ENCODE assay signal across 19 mouse cellular contexts in the genomic region with DNA sequence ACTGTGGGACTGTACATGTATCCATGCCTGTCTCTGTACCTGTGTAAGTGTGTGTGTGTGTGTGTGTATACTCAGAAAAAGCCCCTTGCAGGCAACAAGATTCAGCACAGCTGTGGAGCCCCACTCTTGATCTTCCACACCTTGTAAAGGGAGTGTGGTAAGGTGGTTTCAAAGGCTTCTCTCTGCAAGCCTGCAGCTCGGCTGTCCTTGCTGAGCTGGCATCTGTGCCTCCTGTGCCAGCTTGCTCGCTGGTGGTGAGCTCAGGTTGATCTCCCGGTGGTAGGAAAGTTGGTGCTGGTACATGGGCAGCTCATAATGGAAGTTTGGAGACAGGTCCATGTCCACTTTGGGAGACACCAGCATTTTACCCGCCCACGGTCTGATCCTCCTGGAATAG. TPM values are rescaled to one million over a fixed set of nuclear protein-coding genes. Genes with fewer than 3 reads are reported as not detected.
DNase-seq lines count a peak whose midpoint lies in the region; ATAC-seq and TF ChIP-seq lines count a peak whose summit lies in the region.
"Had no signal": no experiment of that assay in that cellular context is flagged by ENCODE, and none has a peak within 500 bp of the region (broad histone marks: within the 10 kb centered on the region; RNA-seq: fewer than 3 reads in every experiment).

No protein-coding gene starts in this region.

- H3K27me3 ChIP-seq in intestine, embryonic 16.5 days (replicated peaks; ENCODE audit: control insufficient read depth, insufficient read depth, low read length), result no peaks in the 10 kb centered on the region
- no peaks in the 10 kb centered on the region for H3K27me3 ChIP-seq in intestine, embryonic 15.5 days (replicated peaks)
- no peaks in the 10 kb centered on the region for H3K27me3 ChIP-seq in liver, postnatal 0 days (ENCODE audit: insufficient read depth, low read length)
- no peaks in the 10 kb centered on the region for H3K27me3 ChIP-seq in forebrain, embryonic 16.5 days (replicated peaks; ENCODE audit: control insufficient read depth, insufficient read depth, low read length)
- H3K27me3 ChIP-seq: embryonic facial prominence, embryonic 13.5 days; forebrain, embryonic 15.5 days; hindbrain, embryonic 12.5 days; midbrain, embryonic 13.5 days had no signal

- 66% methylated on average over 5 of the region's 5 CpGs for WGBS in intestine, embryonic 16.5 days
- WGBS in intestine, embryonic 15.5 days, result 74% methylated on average over 5 of the region's 5 CpGs
- WGBS in liver, postnatal 0 days (ENCODE audit: insufficient replicate concordance), result 48% methylated on average over 5 of the region's 5 CpGs
- 67% methylated on average over 5 of the region's 5 CpGs for WGBS in forebrain, embryonic 16.5 days

- no peak for DNase-seq in liver, postnatal 0 days
- no peak for DNase-seq in liver
- DNase-seq in thymus, adult 18-20 months, result peak; percentile 62 to 77
- peak; percentile 72 for DNase-seq in thymus, postnatal 4 days
- DNase-seq in urinary bladder, postnatal 14 days (ENCODE audit: low spot score), result no peak
- DNase-seq: adrenal gland, adult 2 months; gastrocnemius, postnatal 36 days; heart, postnatal 10 days; lung, postnatal 14 days had no signal

- H3K4me2 ChIP-seq in intestine, embryonic 16.5 days (ENCODE audit: low read depth, low read length), result no peak overlapping the region
- H3K4me2 ChIP-seq in intestine, embryonic 15.5 days (replicated peaks), result no peak overlapping the region
- no peak overlapping the region for H3K4me2 ChIP-seq in liver, postnatal 0 days (ENCODE audit: low read depth, low read length)
- no peak overlapping the region for H3K4me2 ChIP-seq in forebrain, embryonic 16.5 days (ENCODE audit: low read length)
- H3K4me2 ChIP-seq: embryonic facial prominence, embryonic 13.5 days; forebrain, embryonic 15.5 days; hindbrain, embryonic 12.5 days; limb, embryonic 13.5 days; midbrain, embryonic 13.5 days; neural tube, embryonic 13.5 days had no signal

- no peaks in the 10 kb centered on the region for H3K36me3 ChIP-seq in intestine, embryonic 16.5 days (ENCODE audit: control insufficient read depth, insufficient read depth, low read length)
- no peaks in the 10 kb centered on the region for H3K36me3 ChIP-seq in intestine, embryonic 15.5 days
- no peaks in the 10 kb centered on the region for H3K36me3 ChIP-seq in liver, postnatal 0 days (replicated peaks; ENCODE audit: insufficient read depth, low read length)
- H3K36me3 ChIP-seq in forebrain, embryonic 16.5 days (ENCODE audit: control insufficient read depth, insufficient read depth), result no peaks in the 10 kb centered on the region
- H3K36me3 ChIP-seq: embryonic facial prominence, embryonic 13.5 days; forebrain, embryonic 15.5 days; hindbrain, embryonic 12.5 days; limb, embryonic 13.5 days; midbrain, embryonic 13.5 days; neural tube, embryonic 13.5 days had no signal

- H3K9ac ChIP-seq in intestine, embryonic 16.5 days (ENCODE audit: low read depth, low read length), result 0 out of 2 replicates have a peak overlapping the region, but pooled peaks have one; percentile 19
- no peak overlapping the region for H3K9ac ChIP-seq in intestine, embryonic 15.5 days
- no peak overlapping the region for H3K9ac ChIP-seq in liver, postnatal 0 days (replicated peaks)
- H3K9ac ChIP-seq in forebrain, embryonic 16.5 days (replicated peaks; ENCODE audit: low read depth, low read length), result no peak overlapping the region
- H3K9ac ChIP-seq: embryonic facial prominence, embryonic 13.5 days; forebrain, embryonic 15.5 days; hindbrain, embryonic 12.5 days; limb, embryonic 13.5 days; midbrain, embryonic 13.5 days; neural tube, embryonic 13.5 days had no signal

- TF ChIP-seq EP300 in liver, postnatal 0 days (IDR thresholded peaks at IDR 0.05; ENCODE audit: low read depth), result no peak

- peaks cover 26% of the 10 kb centered on the region for H3K4me1 ChIP-seq in intestine, embryonic 16.5 days (ENCODE audit: control insufficient read depth, insufficient read depth, low read length)
- peaks cover 19% of the 10 kb centered on the region for H3K4me1 ChIP-seq in intestine, embryonic 15.5 days (replicated peaks)
- peaks cover 18% of the 10 kb centered on the region for H3K4me1 ChIP-seq in liver, postnatal 0 days (ENCODE audit: insufficient read depth)
- H3K4me1 ChIP-seq in forebrain, embryonic 16.5 days (replicated peaks; ENCODE audit: control insufficient read depth, insufficient read depth, low read length), result no peaks in the 10 kb centered on the region
- H3K4me1 ChIP-seq: forebrain, embryonic 15.5 days had no signal

- ATAC-seq in intestine, embryonic 16.5 days, result no peak
- ATAC-seq in intestine, embryonic 15.5 days, result no peak
- peak; percentile 18; the same call in 1 of the 2 replicates for ATAC-seq in liver, postnatal 0 days
- no peak for ATAC-seq in forebrain, embryonic 16.5 days
- ATAC-seq: forebrain, embryonic 15.5 days; midbrain, embryonic 13.5 days had no signal

- no peaks in the 10 kb centered on the region for H3K9me3 ChIP-seq in intestine, embryonic 16.5 days (ENCODE audit: control insufficient read depth, low read length)
- no peaks in the 10 kb centered on the region for H3K9me3 ChIP-seq in intestine, embryonic 15.5 days
- no peaks in the 10 kb centered on the region for H3K9me3 ChIP-seq in liver, postnatal 0 days (ENCODE audit: low read length)
- no peaks in the 10 kb centered on the region for H3K9me3 ChIP-seq in forebrain, embryonic 16.5 days (ENCODE audit: control insufficient read depth, low read length)
- H3K9me3 ChIP-seq: embryonic facial prominence, embryonic 13.5 days; forebrain, embryonic 15.5 days; hindbrain, embryonic 12.5 days; limb, embryonic 13.5 days; midbrain, embryonic 13.5 days; neural tube, embryonic 13.5 days had no signal

- TF ChIP-seq CTCF in liver, postnatal 0 days (IDR thresholded peaks at IDR 0.05; ENCODE audit: low read depth), result no peak

- H3K27ac ChIP-seq in intestine, embryonic 16.5 days (ENCODE audit: low read length), result no peak overlapping the region
- H3K27ac ChIP-seq in intestine, embryonic 15.5 days, result no peak overlapping the region
- peak overlapping the region; percentile 76 for H3K27ac ChIP-seq in liver, postnatal 0 days (ENCODE audit: low read depth)
- no peak overlapping the region for H3K27ac ChIP-seq in forebrain, embryonic 16.5 days (ENCODE audit: low read length)
- H3K27ac ChIP-seq: embryonic facial prominence, embryonic 13.5 days; forebrain, embryonic 15.5 days; hindbrain, embryonic 12.5 days; limb, embryonic 13.5 days; midbrain, embryonic 13.5 days; neural tube, embryonic 13.5 days had no signal

- H3K4me3 ChIP-seq in intestine, embryonic 16.5 days (ENCODE audit: low read length), result no peak overlapping the region
- no peak overlapping the region for H3K4me3 ChIP-seq in intestine, embryonic 15.5 days (replicated peaks)
- no peak overlapping the region for H3K4me3 ChIP-seq in liver, postnatal 0 days (ENCODE audit: low read depth, low read length)
- no peak overlapping the region for H3K4me3 ChIP-seq in forebrain, embryonic 16.5 days (replicated peaks; ENCODE audit: low read length)
- H3K4me3 ChIP-seq: embryonic facial prominence, embryonic 13.5 days; forebrain, embryonic 15.5 days; hindbrain, embryonic 12.5 days; limb, embryonic 13.5 days; midbrain, embryonic 13.5 days; neural tube, embryonic 13.5 days had no signal

RNA-seq across cellular contexts. Expression of gene Slc16a5, which starts 0.4 kb away (rescaled TPM):
- polyA plus RNA-seq in intestine, embryonic 16.5 days (2015; fragmentation: Nextera tagmentation; extraction: Ambion mirVana), result 3.0 and 3.1 TPM in 2 replicates
- polyA plus RNA-seq in intestine, embryonic 15.5 days (2015; fragmentation: Nextera tagmentation; extraction: Ambion mirVana), result 2.8 and 3.7 TPM in 2 replicates
- 10.4 and 11.5 TPM in 2 replicates for polyA plus RNA-seq in liver, postnatal 0 days (2015; fragmentation: Nextera tagmentation; extraction: Ambion mirVana)
- polyA plus RNA-seq in forebrain, embryonic 16.5 days (2015; fragmentation: Nextera tagmentation; extraction: Ambion mirVana), result not detected in 2 replicates
- polyA plus RNA-seq: adrenal gland, adult 2 months; forebrain, embryonic 15.5 days; hindbrain, embryonic 12.5 days had no signal

RNA-seq across cellular contexts. Expression of gene Armc7, which starts 13.6 kb away (rescaled TPM):
- polyA plus RNA-seq in intestine, embryonic 16.5 days (2015; fragmentation: Nextera tagmentation; extraction: Ambion mirVana), result 8.0 and 9.2 TPM in 2 replicates
- 6.6 and 8.0 TPM in 2 replicates for polyA plus RNA-seq in intestine, embryonic 15.5 days (2015; fragmentation: Nextera tagmentation; extraction: Ambion mirVana)
- polyA plus RNA-seq in liver, postnatal 0 days (2015; fragmentation: Nextera tagmentation; extraction: Ambion mirVana), result 2.9 and 3.9 TPM in 2 replicates
- 16.2 and 17.3 TPM in 2 replicates for polyA plus RNA-seq in forebrain, embryonic 16.5 days (2015; fragmentation: Nextera tagmentation; extraction: Ambion mirVana)

RNA-seq across cellular contexts. Expression of gene Trim80, which starts 21.5 kb away (rescaled TPM):
- 1.1 and 1.4 TPM in 2 replicates for polyA plus RNA-seq in intestine, embryonic 16.5 days (2015; fragmentation: Nextera tagmentation; extraction: Ambion mirVana)
- 0.49 and 0.66 TPM in 2 replicates for polyA plus RNA-seq in intestine, embryonic 15.5 days (2015; fragmentation: Nextera tagmentation; extraction: Ambion mirVana)
- polyA plus RNA-seq in liver, postnatal 0 days (2015; fragmentation: Nextera tagmentation; extraction: Ambion mirVana), result 2.1 and 2.8 TPM in 2 replicates
- polyA plus RNA-seq in forebrain, embryonic 16.5 days (2015; fragmentation: Nextera tagmentation; extraction: Ambion mirVana), result not detected in 2 replicates
- polyA plus RNA-seq: forebrain, embryonic 15.5 days; hindbrain, embryonic 12.5 days; inflammation-experienced regulatory T-cells, adult 6 months; midbrain, embryonic 13.5 days; neural tube, embryonic 13.5 days had no signal

RNA-seq across cellular contexts. Expression of gene Nt5c, which starts 29.8 kb away (rescaled TPM):
- 166 and 174 TPM in 2 replicates for polyA plus RNA-seq in intestine, embryonic 16.5 days (2015; fragmentation: Nextera tagmentation; extraction: Ambion mirVana)
- 143 and 148 TPM in 2 replicates for polyA plus RNA-seq in intestine, embryonic 15.5 days (2015; fragmentation: Nextera tagmentation; extraction: Ambion mirVana)
- polyA plus RNA-seq in liver, postnatal 0 days (2015; fragmentation: Nextera tagmentation; extraction: Ambion mirVana), result 46.5 and 48.3 TPM in 2 replicates
- 82.6 and 91.0 TPM in 2 replicates for polyA plus RNA-seq in forebrain, embryonic 16.5 days (2015; fragmentation: Nextera tagmentation; extraction: Ambion mirVana)

RNA-seq across cellular contexts. Expression of gene Kctd2, which starts 41.9 kb away (rescaled TPM):
- 2.8 and 3.5 TPM in 2 replicates for polyA plus RNA-seq in intestine, embryonic 16.5 days (2015; fragmentation: Nextera tagmentation; extraction: Ambion mirVana)
- polyA plus RNA-seq in intestine, embryonic 15.5 days (2015; fragmentation: Nextera tagmentation; extraction: Ambion mirVana), result 12.1 and 13.5 TPM in 2 replicates
- polyA plus RNA-seq in liver, postnatal 0 days (2015; fragmentation: Nextera tagmentation; extraction: Ambion mirVana), result 5.4 and 6.3 TPM in 2 replicates
- polyA plus RNA-seq in forebrain, embryonic 16.5 days (2015; fragmentation: Nextera tagmentation; extraction: Ambion mirVana), result 18.9 and 20.2 TPM in 2 replicates

Comparison
In these comparisons a context has a peak if more than half of its experiments do, and no peak if none do; other contexts are left out.
1. DNase-seq: peak in thymus, adult 18-20 months (2 of 2) and thymus, postnatal 4 days (single experiment); none in liver, postnatal 0 days (single experiment), liver (single experiment) and urinary bladder, postnatal 14 days (single experiment).